Mouse (Mus musculus) heart, postnatal 0 days (tissue): ENCODE results near the gene Susd6. TPM values are rescaled to one million over a fixed set of nuclear protein-coding genes. Genes with fewer than 3 reads are reported as not detected.

ENCODE experiments used
- ATAC-seq: fragments of 200-750 bp; cut with Nextera tagmentation; 2 replicates; pipeline ENCODE4 v1.8.0; 2017; ENCODE audit warnings: low read depth, moderate number of reproducible peaks, moderate library complexity; ENCODE audit not compliant: insufficient read depth
- DNase-seq: peaks from one replicate; pipeline ENCODE4 v3.0.0-alpha.2; 2016; ENCODE audit warnings: low spot score
- H3K27ac ChIP-seq: fragments of 300-500 bp; sonication (generic); 2 replicates; pipeline ENCODE4 v1.5.1; 2014; ENCODE audit warnings: low read depth, mild to moderate bottlenecking
- H3K27me3 ChIP-seq: fragments of 300-500 bp; sonication (generic); 2 replicates; pipeline ENCODE4 v1.6.1; 2014; ENCODE audit warnings: low read length, mixed read lengths; ENCODE audit not compliant: control insufficient read depth, insufficient read depth
- H3K36me3 ChIP-seq: fragments of 300-500 bp; sonication (generic); replicated peaks from 2 replicates; pipeline ENCODE4 v1.6.1; 2014; ENCODE audit warnings: low read length, mixed read lengths; ENCODE audit not compliant: control insufficient read depth, insufficient read depth
- H3K4me1 ChIP-seq: fragments of 300-500 bp; sonication (generic); 2 replicates; pipeline ENCODE4 v1.6.1; 2014; ENCODE audit warnings: antibody characterized with exemption; ENCODE audit not compliant: control insufficient read depth, insufficient read depth
- H3K4me2 ChIP-seq: fragments of 300-500 bp; sonication (generic); 2 replicates; pipeline ENCODE4 v1.6.1; 2014; ENCODE audit warnings: low read depth, mild to moderate bottlenecking, low read length, moderate library complexity
- H3K4me3 ChIP-seq: fragments of 300-500 bp; sonication (generic); 2 replicates; pipeline ENCODE4 v1.5.1; 2014; ENCODE audit warnings: low read depth, low read length
- H3K9ac ChIP-seq: fragments of 300-500 bp; sonication (generic); replicated peaks from 2 replicates; pipeline ENCODE4 v1.6.1; 2014; ENCODE audit warnings: low read depth, low read length, mixed read lengths
- H3K9me3 ChIP-seq: fragments of 300-500 bp; sonication (generic); replicated peaks from 2 replicates; pipeline ENCODE4 v1.6.1; 2016; ENCODE audit warnings: low read length; ENCODE audit not compliant: control insufficient read depth
- CTCF ChIP-seq: IDR thresholded peaks from 2 replicates; pipeline ENCODE4 v1.5.1; 2016; ENCODE audit warnings: antibody characterized with exemption, control low read depth, low read depth
- EP300 ChIP-seq: IDR thresholded peaks from 2 replicates; pipeline ENCODE4 v1.6.1; 2016; ENCODE audit warnings: antibody characterized with exemption, low read depth
- WGBS: fragments of 180-500 bp; shearing (Covaris S2); extraction: QIAGEN DNeasy Blood & Tissue Kit; methylation state at CpG from one replicate; pipeline ENCODE4 v1.1.7; 2014; 5-methylcytosine and 5-hydroxymethylcytosine counted together
- polyA plus RNA-seq: library from polyadenylated mRNA; unstranded; fragments of >200 nt; fragmentation: Nextera tagmentation; extraction: Ambion mirVana; gene quantifications from 2 replicates; pipeline ENCODE4 v1.2.1, GENCODE M21; 2015
- total RNA-seq: library from RNA; depleted of rRNA; stranded (reverse); fragments of >200 nt; gene quantifications from 2 replicates; pipeline ENCODE4 v1.2.3, GENCODE M21; 2014; ENCODE audit warnings: low replicate concordance

The Susd6 gene
- total and polyA plus RNA-seq, 2 experiments from 2014 or later, result 15.4 to 50.6 TPM

DNA sequence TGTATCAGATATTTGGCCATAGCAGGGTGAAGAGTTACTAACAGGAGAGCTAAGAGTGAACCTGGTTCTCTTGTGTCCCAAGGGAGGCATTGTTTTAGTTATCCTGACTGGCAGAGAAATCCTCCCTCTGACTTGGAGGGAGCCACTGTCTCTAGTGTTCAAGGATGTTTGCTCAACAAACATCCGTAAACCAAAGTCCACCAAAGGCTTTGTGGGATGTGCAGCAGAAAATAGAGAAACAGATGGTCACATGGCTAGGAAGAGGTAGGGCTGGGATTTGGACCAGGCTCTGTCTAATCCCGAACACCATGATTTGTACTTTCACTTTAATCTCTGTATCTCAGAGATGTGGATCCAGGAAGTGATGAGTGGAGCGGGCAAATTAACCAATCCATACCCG lies 26.2 kb upstream of the Susd6 start:
- Histone ChIP-seq H3K9me3 (no peaks in the 10 kb centered on the region), H3K27ac (no peak overlapping the region), H3K4me3 (no peak overlapping the region), H3K9ac (no peak overlapping the region), H3K27me3 (peaks cover 32% of the 10 kb centered on the region), H3K4me1 (peaks cover 10% of the 10 kb centered on the region; the same call in 1 of the 2 replicates), H3K36me3 (no peaks in the 10 kb centered on the region), H3K4me2 (no peak overlapping the region)
- ATAC-seq, result no peak
- TF ChIP-seq CTCF, result no peak
- no peak for TF ChIP-seq EP300
- DNase-seq, result no peak
- WGBS, result 65% methylated on average over 4 of the region's 4 CpGs

DNA sequence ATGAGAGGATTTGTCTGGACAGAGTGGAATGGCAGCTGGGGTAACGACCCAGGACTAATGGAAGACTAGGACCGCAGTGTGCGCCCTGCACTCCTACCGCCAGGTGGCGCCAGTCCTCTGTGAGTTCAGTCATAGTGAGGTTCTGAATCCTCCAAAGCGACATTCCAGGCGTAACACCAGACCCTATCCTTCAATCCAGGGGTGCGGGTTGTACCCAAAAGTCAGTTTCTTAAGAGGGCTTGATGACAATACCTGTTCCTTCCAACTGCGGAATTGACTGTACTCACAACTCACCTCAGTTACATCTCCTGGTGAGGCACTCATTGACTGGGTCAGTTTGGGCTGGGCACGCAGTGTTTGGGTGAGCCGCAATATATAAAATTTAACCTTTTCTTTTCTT lies 20.6 kb upstream of the Susd6 start:
- Histone ChIP-seq H3K27ac (no peak overlapping the region), H3K36me3 (no peaks in the 10 kb centered on the region), H3K9me3 (no peaks in the 10 kb centered on the region), H3K4me1 (no peaks in the 10 kb centered on the region), H3K27me3 (no peaks in the 10 kb centered on the region), H3K4me3 (no peak overlapping the region), H3K4me2 (no peak overlapping the region), H3K9ac (no peak overlapping the region)
- DNase-seq (peak; percentile 77), ATAC-seq (peak; percentile 84)
- WGBS, result 19% methylated on average over 11 of the region's 11 CpGs
- TF ChIP-seq CTCF (peak; percentile 96), EP300 (no peak)

DNA sequence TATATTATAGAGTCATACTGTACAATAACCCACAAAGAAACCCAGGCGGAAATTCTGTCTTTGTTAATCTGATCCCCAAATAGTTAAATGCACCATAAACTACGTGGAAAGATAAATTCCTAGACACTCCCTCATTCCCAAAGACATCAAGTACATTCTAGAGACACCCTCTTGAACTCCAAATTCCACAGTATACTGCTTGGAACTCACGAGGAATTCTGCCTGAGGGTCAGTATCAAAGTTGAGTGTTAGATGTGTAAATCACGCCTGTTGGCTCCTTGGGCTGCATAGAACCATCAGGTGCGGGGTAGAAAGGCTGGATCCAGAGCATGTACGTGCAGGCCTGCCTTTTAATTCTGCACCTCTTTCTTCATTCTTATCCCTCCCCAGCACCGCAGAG lies 15.5 kb upstream of the Susd6 start:
- no peak for ATAC-seq
- H3K27me3 ChIP-seq, result no peaks in the 10 kb centered on the region
- H3K9ac ChIP-seq, result no peak overlapping the region
- no peak overlapping the region for H3K4me2 ChIP-seq
- TF ChIP-seq CTCF (no peak), EP300 (no peak)
- no peak for DNase-seq
- no peaks in the 10 kb centered on the region for H3K9me3 ChIP-seq
- H3K27ac ChIP-seq, result no peak overlapping the region
- 68% methylated on average over 7 of the region's 7 CpGs for WGBS
- H3K36me3 ChIP-seq, result no peaks in the 10 kb centered on the region
- H3K4me1 ChIP-seq, result no peaks in the 10 kb centered on the region
- H3K4me3 ChIP-seq, result no peak overlapping the region

DNA sequence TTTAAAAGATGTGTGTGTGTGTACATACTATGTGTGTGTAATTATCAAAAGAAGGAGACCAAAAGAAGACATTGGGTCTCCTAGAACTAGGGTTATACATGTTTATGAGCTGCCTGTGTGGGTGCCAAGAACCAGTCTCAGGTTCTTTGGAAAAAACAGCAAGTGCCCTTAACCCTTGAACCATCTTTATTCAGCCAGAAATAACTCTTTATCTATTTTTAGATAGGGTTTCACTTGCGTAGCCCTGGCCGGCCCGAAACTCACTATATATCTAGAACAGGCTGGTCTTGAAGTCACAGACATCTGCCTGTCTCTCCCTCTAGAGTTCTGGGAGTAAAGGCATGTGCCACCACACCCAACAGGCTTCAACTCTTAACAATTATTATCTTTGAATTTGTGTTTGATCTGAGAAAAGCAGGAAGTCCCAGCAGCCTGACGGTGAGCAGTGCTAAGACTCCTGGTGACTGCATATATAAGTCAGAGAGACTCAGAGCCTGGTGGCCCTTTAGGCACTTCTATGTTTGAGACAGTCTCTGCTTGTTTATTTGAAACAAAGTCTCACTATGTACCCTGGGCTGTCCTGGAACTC lies 14.2 kb upstream of the Susd6 start:
- H3K9me3 ChIP-seq, result no peaks in the 10 kb centered on the region
- no peak overlapping the region for H3K27ac ChIP-seq
- DNase-seq (no peak), ATAC-seq (no peak)
- H3K9ac ChIP-seq, result no peak overlapping the region
- TF ChIP-seq CTCF, result no peak
- TF ChIP-seq EP300, result no peak
- 29% methylated on average over 4 of the region's 4 CpGs for WGBS
- no peaks in the 10 kb centered on the region for H3K36me3 ChIP-seq
- H3K4me1 ChIP-seq, result no peaks in the 10 kb centered on the region
- no peaks in the 10 kb centered on the region for H3K27me3 ChIP-seq
- no peak overlapping the region for H3K4me2 ChIP-seq
- no peak overlapping the region for H3K4me3 ChIP-seq

DNA sequence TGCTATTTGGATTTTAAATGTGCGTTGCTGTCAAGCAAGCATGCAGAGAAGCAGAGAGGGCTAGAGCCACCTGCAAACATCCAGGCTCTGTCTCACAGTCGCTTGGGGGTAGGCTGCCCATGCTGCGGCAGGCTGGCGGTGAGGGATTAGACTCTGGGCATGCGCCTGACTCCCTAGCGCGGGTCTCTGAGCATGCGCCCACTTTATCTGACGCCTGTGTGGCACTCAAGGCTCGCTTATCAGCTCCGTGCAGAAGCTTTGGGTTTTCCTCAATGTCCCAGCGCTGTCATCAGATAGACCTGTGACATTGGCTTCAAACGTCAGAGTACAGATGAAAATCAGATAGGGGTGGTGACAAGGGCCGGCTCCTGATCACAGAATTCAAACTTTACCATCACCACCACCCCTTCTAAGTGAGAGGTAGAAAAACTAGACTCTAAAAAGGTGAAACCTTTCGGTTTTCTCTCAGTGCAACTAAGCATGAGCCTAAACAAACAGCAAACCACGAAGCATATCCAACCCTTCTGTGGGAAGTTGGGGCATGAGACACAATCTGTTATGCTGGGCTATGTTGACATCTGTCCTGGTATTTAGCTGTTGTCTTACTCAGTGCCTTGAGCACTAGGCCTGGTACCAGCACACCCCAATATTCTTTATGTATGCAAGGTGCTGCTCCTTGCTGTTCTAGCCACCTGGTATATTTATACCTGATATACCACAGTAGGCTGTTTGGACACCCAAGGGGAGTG lies 11.9 kb upstream of the Susd6 start:
- H3K4me2 ChIP-seq, result peak overlapping the region; percentile 48
- TF ChIP-seq CTCF (no peak), EP300 (no peak)
- H3K4me3 ChIP-seq, result peak overlapping the region; percentile 7; the same call in 1 of the 2 replicates
- no peaks in the 10 kb centered on the region for H3K9me3 ChIP-seq
- ATAC-seq (peak; percentile 39; the same call in 1 of the 2 replicates), DNase-seq (no peak)
- no peak overlapping the region for H3K9ac ChIP-seq
- no peak overlapping the region for H3K27ac ChIP-seq
- no peaks in the 10 kb centered on the region for H3K27me3 ChIP-seq
- H3K4me1 ChIP-seq, result no peaks in the 10 kb centered on the region
- H3K36me3 ChIP-seq, result no peaks in the 10 kb centered on the region
- WGBS, result 28% methylated on average over 16 of the region's 16 CpGs

DNA sequence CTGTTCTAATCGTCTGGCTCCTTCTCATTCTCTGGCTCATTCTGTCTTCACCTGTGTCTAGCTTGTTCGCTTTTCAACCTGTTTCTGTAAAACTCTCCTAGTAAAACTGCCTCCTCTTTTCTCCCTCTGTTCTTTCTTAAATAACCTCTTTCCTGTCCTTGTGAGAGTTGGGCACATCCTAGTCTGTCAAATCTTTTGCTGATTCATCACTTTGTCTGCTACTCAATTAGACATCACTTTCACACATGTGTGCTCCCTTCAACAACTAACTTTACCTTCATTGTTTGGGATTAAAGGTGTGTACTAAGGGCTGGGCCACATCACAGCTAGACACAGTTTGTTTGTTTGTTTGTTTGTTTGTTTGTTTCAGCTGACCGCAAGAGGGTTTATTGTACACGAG lies 10.6 kb upstream of the Susd6 start:
- H3K4me3 ChIP-seq, result no peak overlapping the region
- ATAC-seq, result no peak

More for the DNA sequence above, 10.6 kb upstream of the Susd6 start:
- no peak for TF ChIP-seq EP300
- TF ChIP-seq CTCF, result no peak
- Histone ChIP-seq H3K36me3 (no peaks in the 10 kb centered on the region), H3K27ac (no peak overlapping the region), H3K27me3 (no peaks in the 10 kb centered on the region), H3K4me2 (no peak overlapping the region), H3K4me1 (no peaks in the 10 kb centered on the region), H3K9me3 (no peaks in the 10 kb centered on the region), H3K9ac (no peak overlapping the region)
- DNase-seq, result no peak
- 89% methylated on average over 4 of the region's 4 CpGs for WGBS
